Mouse (Mus musculus) mature B cell (primary cell): Measurements from ENCODE around the gene Kcnj12.

Source experiments
- in situ Hi-C: fragments of 300-500 bp; cut with MboI; formaldehyde crosslinking; loops from 2 replicates; pipeline ENCODE4 v1.14.3; 2019

Kcnj12 gene

GRCm38 (mm10) chr11:61022550-61023391, at the start of gene Kcnj12:
Gene Kcnj12, plus strand, starts transcription at chr11:61022564.
- in situ Hi-C loops: no loop called here

GRCm38 (mm10) chr11:60975097-60975496, 47.3 kb upstream of the Kcnj12 start:
- in situ Hi-C loops: no loop called here

GRCm38 (mm10) chr11:60976234-60976633, 46.1 kb upstream of the Kcnj12 start:
- in situ Hi-C loops: no loop called here

GRCm38 (mm10) chr11:60976742-60977141, 45.6 kb upstream of the Kcnj12 start:
- in situ Hi-C loops: no loop called here

- in situ Hi-C loops: no loop called here
Observed at GRCm38 (mm10) chr11:60977153-60977552, 45.2 kb upstream of the Kcnj12 start.

GRCm38 (mm10) chr11:60978658-60979057, 43.7 kb upstream of the Kcnj12 start:
- in situ Hi-C loops: no loop called here

GRCm38 (mm10) chr11:60979788-60980187, 42.6 kb upstream of the Kcnj12 start:
- in situ Hi-C loops: no loop called here

- in situ Hi-C loops: no loop called here
Observed at GRCm38 (mm10) chr11:60981693-60982486, 40.5 kb upstream of the Kcnj12 start.

- in situ Hi-C loops: no loop called here
Observed at GRCm38 (mm10) chr11:60984912-60985558, 37.3 kb upstream of the Kcnj12 start.

GRCm38 (mm10) chr11:60990428-60990827, 31.9 kb upstream of the Kcnj12 start:
- in situ Hi-C loops: no loop called here

- in situ Hi-C loops: no loop called here
Observed at GRCm38 (mm10) chr11:61002736-61003135, 19.6 kb upstream of the Kcnj12 start.

GRCm38 (mm10) chr11:61004046-61004445, 18.3 kb upstream of the Kcnj12 start:
- in situ Hi-C loops: no loop called here

GRCm38 (mm10) chr11:61004781-61005180, 17.6 kb upstream of the Kcnj12 start:
- in situ Hi-C loops: no loop called here

GRCm38 (mm10) chr11:61005345-61005744, 17.0 kb upstream of the Kcnj12 start:
- in situ Hi-C loops: no loop called here

GRCm38 (mm10) chr11:61011736-61012294, 10.5 kb upstream of the Kcnj12 start:
- in situ Hi-C loops: no loop called here

GRCm38 (mm10) chr11:61016866-61017398, 5.4 kb upstream of the Kcnj12 start:
- in situ Hi-C loops: no loop called here

GRCm38 (mm10) chr11:61021129-61021528, 1.2 kb upstream of the Kcnj12 start:
- in situ Hi-C loops: no loop called here

- in situ Hi-C loops: no loop called here
Observed at GRCm38 (mm10) chr11:61021676-61022549, 451 bp upstream of the Kcnj12 start.

GRCm38 (mm10) chr11:61023416-61024200, 1.2 kb downstream of the Kcnj12 start:
- in situ Hi-C loops: no loop called here

GRCm38 (mm10) chr11:61024388-61024787, 2.0 kb downstream of the Kcnj12 start:
- in situ Hi-C loops: no loop called here
